Comparison of ENCODE assay signal across 12 mouse cellular contexts in the genomic region with DNA sequence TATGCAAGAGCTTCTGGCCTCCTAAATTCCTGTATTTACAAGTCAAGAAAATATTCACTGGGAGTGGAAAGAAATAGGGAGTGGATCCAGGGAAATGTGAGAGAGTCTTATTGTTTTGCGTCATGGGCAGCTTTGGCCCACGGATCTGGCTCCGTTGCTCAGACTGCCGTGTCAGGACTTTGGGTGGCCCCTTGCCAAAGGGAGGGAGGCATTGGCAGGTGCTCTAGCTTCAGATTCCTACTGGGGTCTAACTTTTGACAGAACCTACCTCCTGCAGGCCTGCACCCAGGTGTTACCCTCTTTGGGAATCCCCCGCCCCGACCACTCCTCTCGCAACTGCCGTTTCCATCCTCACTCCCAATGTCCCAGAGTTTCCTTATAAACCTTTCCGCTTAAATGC. TPM values are rescaled to one million over a fixed set of nuclear protein-coding genes. Genes with fewer than 3 reads are reported as not detected.
DNase-seq lines count a peak whose midpoint lies in the region; ATAC-seq lines count a peak whose summit lies in the region.
"Had no signal": no experiment of that assay in that cellular context is flagged by ENCODE, and none has a peak within 500 bp of the region (broad histone marks: within the 10 kb centered on the region; RNA-seq: fewer than 3 reads in every experiment).

No protein-coding gene starts in this region.

- 74% methylated on average over 9 of the region's 9 CpGs for WGBS in heart, embryonic 13.5 days

- ATAC-seq in heart, embryonic 13.5 days (ENCODE audit: extremely low read depth, insufficient number of reproducible peaks, low FRiP score, low TSS enrichment): no peak
- no peak for ATAC-seq in megakaryocyte-erythroid progenitor cell, adult 5-6 weeks (replicated peaks; ENCODE audit: low FRiP score, low TSS enrichment, poor library complexity, severe bottlenecking)
- ATAC-seq: forebrain, postnatal 0 days had no signal

- peak overlapping the region; percentile 4; the same call in 1 of the 2 replicates for H3K4me2 ChIP-seq in heart, embryonic 13.5 days

- peak; percentile 20 for DNase-seq in kidney, postnatal 14 days
- DNase-seq in kidney, adult 9 months: no peak
- DNase-seq in urinary bladder, postnatal 36 days (ENCODE audit: low spot score in 2 of 2): peak; percentile 24 to 58
- no peak for DNase-seq in urinary bladder, adult 18-20 months (ENCODE audit: low spot score in 2 of 2)
- no peak for DNase-seq in liver
- no peak for DNase-seq in cerebellum, adult 18-20 months
- DNase-seq: forebrain, postnatal 0 days had no signal

- no peak overlapping the region for H3K4me3 ChIP-seq in heart, embryonic 13.5 days

- peaks cover 14% of the 10 kb centered on the region; the same call in 1 of the 2 replicates for H3K4me1 ChIP-seq in heart, embryonic 13.5 days

- H3K27ac ChIP-seq in heart, embryonic 13.5 days (replicated peaks): peak overlapping the region; percentile 61

- H3K36me3 ChIP-seq in heart, embryonic 13.5 days: no peaks in the 10 kb centered on the region

- H3K27me3 ChIP-seq in heart, embryonic 13.5 days (replicated peaks): no peaks in the 10 kb centered on the region

- no peak overlapping the region for H3K9ac ChIP-seq in heart, embryonic 13.5 days
- H3K9ac ChIP-seq: forebrain, postnatal 0 days had no signal

- no peaks in the 10 kb centered on the region for H3K9me3 ChIP-seq in heart, embryonic 13.5 days

RNA-seq across cellular contexts. Expression of gene 4930455H04Rik, which starts 3.6 kb away (rescaled TPM):
- not detected in 2 replicates for polyA plus RNA-seq in heart, embryonic 13.5 days (2015; fragmentation: Nextera tagmentation; extraction: Ambion mirVana)
- not detected in 2 replicates for total RNA-seq in megakaryocyte-erythroid progenitor cell, adult 5-6 weeks (2014; fragmentation: Nextera tagmentation)
- total RNA-seq in megakaryocyte-erythroid progenitor cell, adult 5-6 weeks (2017): not detected in 2 replicates
- total RNA-seq: forebrain, postnatal 0 days had no signal
- polyA plus RNA-seq: forebrain, postnatal 0 days; lung, embryonic 16.5 days; small intestine, adult 2 months; urinary bladder, adult 2 months had no signal

RNA-seq across cellular contexts. Expression of gene Palmd, which starts 4.4 kb away (rescaled TPM):
- 13.2 and 13.6 TPM in 2 replicates for polyA plus RNA-seq in heart, embryonic 13.5 days (2015; fragmentation: Nextera tagmentation; extraction: Ambion mirVana)
- total RNA-seq in megakaryocyte-erythroid progenitor cell, adult 5-6 weeks (2014; fragmentation: Nextera tagmentation): not detected in 2 replicates
- not detected in 2 replicates for total RNA-seq in megakaryocyte-erythroid progenitor cell, adult 5-6 weeks (2017)

Comparison
In these comparisons a context has a peak if more than half of its experiments do, and no peak if none do; other contexts are left out.
1. DNase-seq: peak in kidney, postnatal 14 days (single experiment) and urinary bladder, postnatal 36 days (2 of 2); none in kidney, adult 9 months (single experiment), urinary bladder, adult 18-20 months (0 of 2), liver (single experiment) and cerebellum, adult 18-20 months (0 of 2).